ENCODE assay signal across 27 mouse cellular contexts in genomic region chr9:72560316-72560715, GRCm38 (mm10). TPM values are rescaled to one million over a fixed set of nuclear protein-coding genes. Genes with fewer than 3 reads are reported as not detected.
DNase-seq lines count a peak whose midpoint lies in the region; ATAC-seq and TF ChIP-seq lines count a peak whose summit lies in the region.
"Had no signal": no experiment of that assay in that cellular context is flagged by ENCODE, and none has a peak within 500 bp of the region (broad histone marks: within the 10 kb centered on the region; RNA-seq: fewer than 3 reads in every experiment).

No protein-coding gene starts in this region.

- no peak overlapping the region for H3K27ac ChIP-seq in forebrain, embryonic 14.5 days (ENCODE audit: low read depth, low read length)
- H3K27ac ChIP-seq in forebrain, embryonic 10.5 days, result no peak overlapping the region
- no peak overlapping the region for H3K27ac ChIP-seq in hindbrain, postnatal 0 days
- no peak overlapping the region for H3K27ac ChIP-seq in hindbrain, embryonic 11.5 days (ENCODE audit: low read depth, low read length)
- H3K27ac ChIP-seq: embryonic facial prominence, embryonic 10.5 days; embryonic facial prominence, embryonic 13.5 days; heart, adult 2 months; heart, embryonic 10.5 days; heart, embryonic 13.5 days; hindbrain, embryonic 12.5 days; hindbrain, embryonic 15.5 days; intestine, embryonic 15.5 days had no signal

- no peaks in the 10 kb centered on the region for H3K9me3 ChIP-seq in forebrain, embryonic 14.5 days (replicated peaks; ENCODE audit: control insufficient read depth, low read length)
- no peaks in the 10 kb centered on the region for H3K9me3 ChIP-seq in forebrain, embryonic 10.5 days
- H3K9me3 ChIP-seq in hindbrain, postnatal 0 days (ENCODE audit: low read length), result no peaks in the 10 kb centered on the region
- H3K9me3 ChIP-seq in hindbrain, embryonic 11.5 days (ENCODE audit: control insufficient read depth, low read length), result no peaks in the 10 kb centered on the region
- H3K9me3 ChIP-seq: embryonic facial prominence, embryonic 10.5 days; embryonic facial prominence, embryonic 13.5 days; heart, embryonic 10.5 days; heart, embryonic 13.5 days; hindbrain, embryonic 12.5 days; hindbrain, embryonic 15.5 days; intestine, embryonic 15.5 days had no signal

- no peak overlapping the region for H3K4me2 ChIP-seq in forebrain, embryonic 14.5 days (ENCODE audit: low read length)
- no peak overlapping the region for H3K4me2 ChIP-seq in hindbrain, postnatal 0 days (ENCODE audit: low read depth, low read length)
- H3K4me2 ChIP-seq in hindbrain, embryonic 11.5 days (replicated peaks; ENCODE audit: low read depth, low read length), result no peak overlapping the region
- H3K4me2 ChIP-seq: embryonic facial prominence, embryonic 13.5 days; heart, embryonic 13.5 days; hindbrain, embryonic 12.5 days; hindbrain, embryonic 15.5 days; intestine, embryonic 15.5 days had no signal

- H3K27me3 ChIP-seq in forebrain, embryonic 14.5 days (replicated peaks; ENCODE audit: control insufficient read depth, insufficient read depth, low read length), result no peaks in the 10 kb centered on the region
- no peaks in the 10 kb centered on the region for H3K27me3 ChIP-seq in forebrain, embryonic 10.5 days (ENCODE audit: poor library complexity, severe bottlenecking)
- H3K27me3 ChIP-seq in hindbrain, postnatal 0 days (ENCODE audit: insufficient read depth, low read length), result no peaks in the 10 kb centered on the region
- no peaks in the 10 kb centered on the region for H3K27me3 ChIP-seq in hindbrain, embryonic 11.5 days (ENCODE audit: control insufficient read depth, insufficient read depth, low read length)
- H3K27me3 ChIP-seq: embryonic facial prominence, embryonic 13.5 days; heart, embryonic 13.5 days; hindbrain, embryonic 12.5 days; hindbrain, embryonic 15.5 days; intestine, embryonic 15.5 days had no signal

- TF ChIP-seq POLR2A in brain, embryonic 14.5 days (IDR thresholded peaks at IDR 0.05; ENCODE audit: borderline replicate concordance, extremely low read depth, insufficient read depth, insufficient read length, poor library complexity, severe bottlenecking), result no peak

- no peak for TF ChIP-seq CTCF in hindbrain, postnatal 0 days (IDR thresholded peaks at IDR 0.05; ENCODE audit: low read depth)
- no peak for TF ChIP-seq CTCF in brain, embryonic 14.5 days (IDR thresholded peaks at IDR 0.05; ENCODE audit: borderline replicate concordance, extremely low read depth, insufficient read depth, insufficient read length)

- WGBS in forebrain, embryonic 14.5 days, result 61% methylated on average over 2 of the region's 2 CpGs
- WGBS in forebrain, embryonic 10.5 days, result 88% methylated on average over 2 of the region's 2 CpGs
- 66% methylated on average over 2 of the region's 2 CpGs for WGBS in hindbrain, postnatal 0 days
- 91% methylated on average over 2 of the region's 2 CpGs for WGBS in hindbrain, embryonic 11.5 days

- no peak overlapping the region for H3K9ac ChIP-seq in forebrain, embryonic 14.5 days (ENCODE audit: low read length)
- no peak overlapping the region for H3K9ac ChIP-seq in hindbrain, postnatal 0 days (replicated peaks; ENCODE audit: low read length)
- H3K9ac ChIP-seq in hindbrain, embryonic 11.5 days (ENCODE audit: low read depth, low read length), result no peak overlapping the region
- H3K9ac ChIP-seq: embryonic facial prominence, embryonic 13.5 days; heart, embryonic 13.5 days; hindbrain, embryonic 12.5 days; hindbrain, embryonic 15.5 days; intestine, embryonic 15.5 days had no signal

- DNase-seq in forebrain, embryonic 14.5 days (ENCODE audit: low spot score), result peak; percentile 74
- DNase-seq in forebrain, embryonic 10.5 days (ENCODE audit: extremely low spot score, low spot score), result no peak
- DNase-seq in hindbrain, postnatal 0 days (ENCODE audit: low spot score), result peak; percentile 10
- DNase-seq in hindbrain, embryonic 11.5 days (ENCODE audit: low spot score), result no peak
- peak; percentile 74 for DNase-seq in brain, embryonic 14.5 days (ENCODE audit: low read depth)
- DNase-seq in gastrocnemius, postnatal 25 days, result no peak
- DNase-seq: adrenal gland, adult 2 months; adrenal gland, postnatal 14 days; cerebellum, adult 11 months; cerebellum, adult 8-10 months; cerebellum, postnatal 25 days; embryo, embryonic 11 days; gastrocnemius, postnatal 36 days; heart, adult 2 months; heart, postnatal 14 days; heart, postnatal 4 days; kidney, adult 11 months; kidney, adult 9 months had no signal

- H3K36me3 ChIP-seq in forebrain, embryonic 14.5 days (ENCODE audit: control insufficient read depth, insufficient read depth, low read length), result no peaks in the 10 kb centered on the region
- peaks cover 2% of the 10 kb centered on the region for H3K36me3 ChIP-seq in forebrain, embryonic 10.5 days (replicated peaks)
- no peaks in the 10 kb centered on the region for H3K36me3 ChIP-seq in hindbrain, postnatal 0 days (ENCODE audit: insufficient read depth, low read length)
- H3K36me3 ChIP-seq in hindbrain, embryonic 11.5 days (ENCODE audit: control insufficient read depth, insufficient read depth, low read length), result no peaks in the 10 kb centered on the region
- H3K36me3 ChIP-seq: embryonic facial prominence, embryonic 10.5 days; embryonic facial prominence, embryonic 13.5 days; heart, embryonic 10.5 days; heart, embryonic 13.5 days; hindbrain, embryonic 12.5 days; hindbrain, embryonic 15.5 days; intestine, embryonic 15.5 days had no signal

- no peaks in the 10 kb centered on the region for H3K4me1 ChIP-seq in forebrain, embryonic 14.5 days (ENCODE audit: control insufficient read depth, insufficient read depth, low read length)
- no peaks in the 10 kb centered on the region for H3K4me1 ChIP-seq in forebrain, embryonic 10.5 days
- H3K4me1 ChIP-seq in hindbrain, postnatal 0 days (ENCODE audit: insufficient read depth, low read length), result no peaks in the 10 kb centered on the region
- no peaks in the 10 kb centered on the region for H3K4me1 ChIP-seq in hindbrain, embryonic 11.5 days (replicated peaks; ENCODE audit: control insufficient read depth, insufficient read depth, low read length)
- H3K4me1 ChIP-seq: embryonic facial prominence, embryonic 10.5 days; embryonic facial prominence, embryonic 13.5 days; heart, embryonic 10.5 days; heart, embryonic 13.5 days; hindbrain, embryonic 12.5 days; hindbrain, embryonic 15.5 days; intestine, embryonic 15.5 days had no signal

- ATAC-seq in forebrain, embryonic 14.5 days, result peak; percentile 55; the same call in 1 of the 2 replicates
- no peak for ATAC-seq in hindbrain, postnatal 0 days
- ATAC-seq in hindbrain, embryonic 11.5 days (ENCODE audit: low FRiP score), result no peak
- ATAC-seq: CD4-positive, CD25-positive, alpha-beta regulatory T cell, adult 4 months; intestine, embryonic 15.5 days had no signal

- no peak overlapping the region for H3K4me3 ChIP-seq in forebrain, embryonic 14.5 days (ENCODE audit: low read depth, low read length)
- H3K4me3 ChIP-seq in forebrain, embryonic 10.5 days, result no peak overlapping the region
- H3K4me3 ChIP-seq in hindbrain, postnatal 0 days (ENCODE audit: low read length), result no peak overlapping the region
- no peak overlapping the region for H3K4me3 ChIP-seq in hindbrain, embryonic 11.5 days (ENCODE audit: low read depth, low read length)
- H3K4me3 ChIP-seq: embryonic facial prominence, embryonic 10.5 days; embryonic facial prominence, embryonic 13.5 days; erythroblast, embryonic 14.5 days; heart, adult 2 months; heart, embryonic 10.5 days; heart, embryonic 13.5 days; hindbrain, embryonic 12.5 days; hindbrain, embryonic 15.5 days; intestine, embryonic 15.5 days had no signal

RNA-seq across cellular contexts. Expression of gene Rfx7, which starts 28.3 kb away (rescaled TPM):
- polyA plus RNA-seq in forebrain, embryonic 14.5 days (2014; fragmentation: Nextera tagmentation; extraction: Ambion mirVana), result 17.9 and 21.8 TPM in 2 replicates
- 16.5 and 16.8 TPM in 2 replicates for polyA plus RNA-seq in forebrain, embryonic 10.5 days (2016; fragmentation: Nextera tagmentation; extraction: Ambion mirVana)
- total RNA-seq in hindbrain, postnatal 0 days (2014; rRNA removed), result 33.4 and 35.2 TPM in 2 replicates
- polyA plus RNA-seq in hindbrain, postnatal 0 days (2015; fragmentation: Nextera tagmentation; extraction: Ambion mirVana), result 11.9 and 12.5 TPM in 2 replicates
- 23.1 and 26.4 TPM in 2 replicates for polyA plus RNA-seq in hindbrain, embryonic 11.5 days (2014; fragmentation: Nextera tagmentation; extraction: Ambion mirVana)
- polyA plus RNA-seq in brain, embryonic 14.5 days (2012; rRNA removed), result 23.3 and 36.9 TPM in 2 replicates
- 10 to 100 TPM; 16.9 to 20.7 TPM for total RNA-seq in gastrocnemius, postnatal 25 days (2021)

Comparison
In these comparisons a context has a peak if more than half of its experiments do, and no peak if none do; other contexts are left out.
1. DNase-seq: peak in forebrain, embryonic 14.5 days (single experiment), hindbrain, postnatal 0 days (single experiment) and brain, embryonic 14.5 days (single experiment); none in forebrain, embryonic 10.5 days (single experiment), hindbrain, embryonic 11.5 days (single experiment) and gastrocnemius, postnatal 25 days (single experiment).